Mouse (Mus musculus) cerebellum, adult 2 months (tissue): ENCODE data around the gene Sox5. TPM values are rescaled to one million over a fixed set of nuclear protein-coding genes. Genes with fewer than 3 reads are reported as not detected.

Experiments
- DNase-seq, 2 experiments: peaks; one replicate each; pipeline ENCODE4 v3.0.0; 2021
- H3K27ac ChIP-seq: fragments of 200-500 bp; 2 replicates; pipeline ENCODE4 v1.5.1; 2012; ENCODE audit warnings: low read length, control low read depth, inconsistent platforms; ENCODE audit not compliant: insufficient read depth
- H3K27me3 ChIP-seq: fragments of 200-500 bp; 2 replicates; pipeline ENCODE4 v1.6.1; 2012; ENCODE audit warnings: inconsistent platforms, mild to moderate bottlenecking, low read length, moderate library complexity; ENCODE audit not compliant: control insufficient read depth, insufficient read depth
- H3K4me1 ChIP-seq: fragments of 200-500 bp; 2 replicates; pipeline ENCODE4 v1.6.1; 2011; ENCODE audit warnings: low read length; ENCODE audit not compliant: control insufficient read depth, insufficient read depth
- H3K4me3 ChIP-seq: fragments of 200-500 bp; replicated peaks from 2 replicates; pipeline ENCODE3; 2011; ENCODE audit warnings: mild to moderate bottlenecking, low read depth, low read length, control low read depth; ENCODE audit not compliant: insufficient read depth
- CTCF ChIP-seq: fragments of 200-500 bp; IDR thresholded peaks from 2 replicates; pipeline ENCODE4 v1.5.1; 2011; ENCODE audit warnings: low read depth, mild to moderate bottlenecking, control low read depth, low read length, moderate library complexity, borderline replicate concordance; ENCODE audit not compliant: insufficient read depth
- POLR2A ChIP-seq: fragments of 200-500 bp; IDR thresholded peaks from 2 replicates; pipeline ENCODE4 v1.6.1; 2011; ENCODE audit warnings: low read length, control low read depth, borderline replicate concordance; ENCODE audit not compliant: insufficient read depth
- WGBS: fragments of 180-500 bp; shearing (Covaris S2); methylation state at CpG from one replicate; pipeline ENCODE4 v1.1.7; 2018; 5-methylcytosine and 5-hydroxymethylcytosine counted together
- polyA plus RNA-seq: library from polyadenylated mRNA; depleted of rRNA; stranded (reverse); fragments of >200 nt; gene quantifications from 2 replicates; pipeline ENCODE4 v1.2.3, GENCODE M21; 2012

Sox5 gene
- polyA plus RNA-seq, 1 experiment, result 13.3 TPM

DNA sequence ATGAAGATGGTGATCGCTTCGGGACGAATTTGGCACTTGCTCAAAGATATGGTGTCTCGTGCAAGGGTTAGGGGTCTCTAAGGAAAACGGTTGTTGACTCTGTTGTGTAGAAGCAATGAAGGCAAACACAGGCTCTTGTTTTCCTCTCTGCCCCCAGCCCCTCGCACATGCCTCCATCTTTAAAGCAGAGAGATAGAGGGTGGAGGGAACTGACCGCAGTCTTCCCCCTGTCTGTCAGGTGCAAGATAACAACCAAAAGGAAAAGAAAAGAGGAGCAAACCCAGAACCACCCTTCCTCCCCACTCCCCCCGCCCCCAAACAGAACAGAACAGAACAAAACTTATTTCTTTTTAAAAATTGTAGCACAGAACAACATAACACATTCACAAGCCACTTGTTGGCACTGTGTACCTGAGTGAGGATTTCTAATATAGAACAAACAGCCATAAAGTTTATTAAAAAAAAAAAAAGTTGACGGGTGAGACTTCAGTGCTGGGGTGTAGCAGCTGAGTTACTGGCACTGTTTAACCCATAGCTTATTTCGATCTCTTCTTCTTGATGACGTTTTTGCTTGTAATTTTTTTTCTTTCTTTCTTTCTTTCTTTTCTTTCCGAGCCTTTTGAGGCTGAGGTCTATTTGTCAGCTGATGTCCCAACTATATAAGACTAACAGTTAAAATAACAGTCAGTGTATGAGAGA, 949.1 kb downstream of the Sox5 start:
- Histone ChIP-seq H3K4me1 (no peaks in the 10 kb centered on the region), H3K27ac (no peak overlapping the region), H3K4me3 (no peak overlapping the region), H3K27me3 (no peaks in the 10 kb centered on the region)
- TF ChIP-seq POLR2A (no peak), CTCF (no peak)
- no peak for DNase-seq
- WGBS, result 90% methylated on average over 12 of the region's 12 CpGs

DNA sequence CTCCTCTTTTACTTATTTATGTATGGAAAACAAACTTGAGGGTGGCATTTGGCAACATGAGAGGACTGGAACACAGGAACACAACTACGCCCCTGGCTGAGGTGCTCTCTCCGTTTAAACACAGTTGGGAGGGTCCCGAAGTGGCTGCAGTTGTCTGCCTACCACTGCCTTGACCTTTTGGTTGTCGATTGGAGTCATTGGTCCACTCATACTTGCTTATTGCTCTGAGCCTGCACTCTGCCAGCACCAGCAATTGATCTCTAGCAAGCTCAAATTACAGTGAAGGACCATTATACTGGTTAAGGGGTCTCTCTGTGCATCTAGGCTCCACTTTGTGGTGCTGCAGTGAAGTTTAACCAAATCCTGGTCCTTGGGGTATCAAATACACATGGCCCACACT, 950.5 kb downstream of the Sox5 start:
- DNase-seq, result no peak
- Histone ChIP-seq H3K27ac (no peak overlapping the region), H3K4me1 (no peaks in the 10 kb centered on the region), H3K4me3 (no peak overlapping the region), H3K27me3 (no peaks in the 10 kb centered on the region)
- 84% methylated on average over 4 of the region's 4 CpGs for WGBS
- TF ChIP-seq CTCF, result no peak
- TF ChIP-seq POLR2A, result no peak

DNA sequence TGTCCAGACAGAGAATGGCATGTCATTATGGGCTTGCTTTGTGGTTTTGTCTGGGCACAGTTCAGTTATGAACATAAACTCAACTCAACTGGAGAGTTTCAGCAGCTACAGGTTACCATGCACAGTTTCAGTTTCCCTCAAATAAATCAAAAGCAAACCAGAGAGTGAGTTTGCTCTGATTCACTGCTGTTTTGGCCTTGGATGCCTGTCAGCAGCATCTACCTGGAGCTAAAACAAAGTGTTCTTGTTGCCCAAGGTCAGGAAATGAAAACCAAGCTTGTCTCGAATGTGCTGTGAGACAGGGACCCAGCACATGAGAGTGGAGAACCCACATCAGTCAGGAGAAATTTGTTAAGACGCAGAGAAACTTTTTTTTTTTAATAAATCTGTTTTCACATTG, 951.6 kb downstream of the Sox5 start:
- Histone ChIP-seq H3K4me1 (no peaks in the 10 kb centered on the region), H3K27me3 (no peaks in the 10 kb centered on the region), H3K4me3 (no peak overlapping the region), H3K27ac (no peak overlapping the region)
- no peak for TF ChIP-seq CTCF
- no peak for TF ChIP-seq POLR2A
- 86% methylated on average over 2 of the region's 2 CpGs for WGBS
- no peak for DNase-seq

DNA sequence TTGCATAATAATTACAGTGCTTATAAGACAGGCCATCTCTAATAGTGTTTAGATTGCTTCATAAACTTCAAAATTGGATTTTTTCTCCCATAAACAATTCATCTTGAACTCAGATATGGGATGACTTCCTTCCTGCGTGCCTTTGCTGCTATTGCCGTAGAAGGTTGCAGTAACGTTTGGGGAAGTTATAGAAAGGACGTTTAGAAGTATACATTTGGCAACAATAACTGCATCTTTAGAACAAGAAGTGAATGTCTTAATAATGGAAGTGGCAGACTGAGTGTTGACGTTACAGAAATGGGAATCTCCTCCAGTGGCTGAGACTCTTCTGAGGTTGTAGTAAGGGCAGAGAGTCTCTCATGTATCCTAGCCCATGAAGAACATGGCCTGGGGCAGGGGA, 955.0 kb downstream of the Sox5 start:
- no peaks in the 10 kb centered on the region for H3K4me1 ChIP-seq
- DNase-seq, result no peak
- no peak overlapping the region for H3K4me3 ChIP-seq
- TF ChIP-seq POLR2A (no peak), CTCF (no peak)
- no peak overlapping the region for H3K27ac ChIP-seq
- no peaks in the 10 kb centered on the region for H3K27me3 ChIP-seq
- WGBS, result 87% methylated on average over 5 of the region's 5 CpGs

DNA sequence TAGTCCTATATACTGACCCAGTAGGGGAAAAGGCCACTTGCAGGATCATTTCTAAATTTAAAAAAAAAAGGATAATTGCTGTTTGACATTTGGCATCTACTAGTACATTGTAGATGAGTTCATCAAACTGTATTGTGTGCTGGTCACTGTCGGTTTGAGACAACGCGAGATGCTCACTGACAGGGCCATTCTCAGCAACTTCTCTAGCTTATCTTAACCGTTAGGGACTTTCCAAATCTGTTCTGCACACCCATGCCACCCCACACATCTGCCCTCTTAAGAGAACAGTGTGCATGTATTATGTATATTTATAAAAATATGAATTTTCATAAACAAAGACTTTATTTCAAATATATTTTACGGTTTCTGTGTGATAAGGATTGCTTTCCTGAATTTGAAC, 955.8 kb downstream of the Sox5 start:
- H3K4me3 ChIP-seq, result no peak overlapping the region
- no peak overlapping the region for H3K27ac ChIP-seq
- H3K27me3 ChIP-seq, result no peaks in the 10 kb centered on the region
- no peaks in the 10 kb centered on the region for H3K4me1 ChIP-seq
- no peak for TF ChIP-seq POLR2A
- DNase-seq, result no peak
- WGBS, result 84% methylated on average over 5 of the region's 5 CpGs

DNA sequence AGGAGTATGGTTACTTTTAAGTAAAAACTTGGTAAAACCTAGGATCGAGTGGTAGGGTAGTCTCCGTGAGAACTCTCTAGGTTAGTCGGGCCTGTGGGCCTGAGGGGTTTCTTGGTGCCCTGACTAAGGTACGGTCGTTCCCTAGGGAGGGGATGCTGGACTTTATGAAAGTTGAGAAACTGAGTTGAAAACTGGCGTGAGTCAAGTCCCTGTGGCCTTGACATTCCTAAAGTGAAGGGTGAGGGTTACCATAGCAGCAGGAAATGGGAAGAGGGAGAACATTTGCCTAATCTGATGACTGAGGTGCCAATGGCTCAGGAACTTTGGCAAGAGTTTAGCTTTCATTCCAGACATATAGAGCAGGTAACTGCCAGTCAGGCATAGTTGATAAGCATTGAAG, 956.7 kb downstream of the Sox5 start:
- no peaks in the 10 kb centered on the region for H3K27me3 ChIP-seq
- no peak for DNase-seq
- no peak overlapping the region for H3K4me3 ChIP-seq
- 71% methylated on average over 6 of the region's 6 CpGs for WGBS
- TF ChIP-seq POLR2A (no peak), CTCF (no peak)
- H3K27ac ChIP-seq, result no peak overlapping the region
- no peaks in the 10 kb centered on the region for H3K4me1 ChIP-seq

DNA sequence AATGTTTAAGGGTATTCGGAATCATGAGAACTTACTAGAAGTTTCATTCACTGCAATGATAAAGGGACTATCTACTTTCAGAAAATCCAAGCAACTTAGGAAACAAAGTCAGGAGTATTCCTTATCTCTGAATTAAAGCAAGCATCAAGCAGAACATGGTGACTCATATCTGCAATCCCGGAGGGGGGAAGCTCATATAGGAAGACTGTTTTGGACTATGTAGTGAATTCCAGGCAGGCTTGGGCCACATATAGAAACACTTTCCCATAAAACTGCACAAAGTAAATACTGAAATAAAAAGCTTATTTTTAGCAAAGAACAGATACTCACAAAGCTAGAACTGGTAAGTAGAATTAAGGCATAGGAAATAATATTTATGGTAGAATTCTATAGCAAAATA, 993.3 kb downstream of the Sox5 start:
- 94% methylated on average over 2 of the region's 2 CpGs for WGBS
- TF ChIP-seq POLR2A (no peak), CTCF (no peak)
- Histone ChIP-seq H3K4me1 (no peaks in the 10 kb centered on the region), H3K4me3 (no peak overlapping the region), H3K27me3 (no peaks in the 10 kb centered on the region), H3K27ac (no peak overlapping the region)
- DNase-seq, result no peak

DNA sequence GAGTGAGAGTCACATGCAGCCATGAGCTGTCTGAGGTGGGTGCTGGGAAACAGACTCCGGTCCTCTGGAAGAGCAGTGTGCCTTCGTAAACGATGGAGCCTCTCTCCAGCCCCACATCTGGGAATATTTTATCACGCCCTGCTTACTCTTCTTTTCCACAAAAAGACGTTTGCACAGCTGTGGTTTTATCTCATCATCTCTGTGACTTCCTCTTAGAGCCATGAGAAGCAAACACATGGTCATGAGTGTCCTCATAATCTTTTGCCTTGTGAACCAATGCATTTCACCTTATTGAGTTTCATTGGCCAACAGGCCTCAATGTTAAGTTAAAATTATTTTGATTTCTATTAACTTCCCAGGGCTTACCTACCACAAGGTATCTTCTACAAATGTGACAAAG, 994.4 kb downstream of the Sox5 start:
- 88% methylated on average over 5 of the region's 5 CpGs for WGBS
- Histone ChIP-seq H3K27me3 (no peaks in the 10 kb centered on the region), H3K27ac (no peak overlapping the region), H3K4me3 (no peak overlapping the region), H3K4me1 (no peaks in the 10 kb centered on the region)
- no peak for DNase-seq
- TF ChIP-seq POLR2A, result no peak
- TF ChIP-seq CTCF, result no peak

DNA sequence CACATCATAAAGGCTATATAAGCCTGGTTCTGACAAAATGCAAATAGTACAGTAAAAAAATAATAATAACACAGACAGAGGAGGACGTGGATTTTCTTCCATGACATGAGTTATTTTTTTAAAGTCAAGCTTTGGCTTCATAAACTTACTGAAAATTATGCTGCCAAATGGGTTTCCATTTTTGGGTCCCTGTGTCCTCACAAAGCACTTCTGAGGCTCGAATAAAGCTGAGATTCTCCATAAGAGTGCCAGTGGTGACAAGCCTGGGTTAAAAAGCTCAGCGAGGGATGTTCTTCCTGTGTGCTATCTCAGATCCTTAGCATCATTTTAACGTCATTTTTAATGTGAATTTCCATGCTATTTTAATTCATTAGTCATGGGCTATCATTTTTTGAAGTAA, 996.1 kb downstream of the Sox5 start:
- H3K27me3 ChIP-seq, result no peaks in the 10 kb centered on the region
- H3K4me3 ChIP-seq, result no peak overlapping the region
- DNase-seq, result no peak
- no peaks in the 10 kb centered on the region for H3K4me1 ChIP-seq
- H3K27ac ChIP-seq, result no peak overlapping the region
- TF ChIP-seq POLR2A, result no peak
- no peak for TF ChIP-seq CTCF
- WGBS, result 55% methylated on average over 4 of the region's 4 CpGs
